ENCODE assay signal across 24 mouse cellular contexts in the genomic region with DNA sequence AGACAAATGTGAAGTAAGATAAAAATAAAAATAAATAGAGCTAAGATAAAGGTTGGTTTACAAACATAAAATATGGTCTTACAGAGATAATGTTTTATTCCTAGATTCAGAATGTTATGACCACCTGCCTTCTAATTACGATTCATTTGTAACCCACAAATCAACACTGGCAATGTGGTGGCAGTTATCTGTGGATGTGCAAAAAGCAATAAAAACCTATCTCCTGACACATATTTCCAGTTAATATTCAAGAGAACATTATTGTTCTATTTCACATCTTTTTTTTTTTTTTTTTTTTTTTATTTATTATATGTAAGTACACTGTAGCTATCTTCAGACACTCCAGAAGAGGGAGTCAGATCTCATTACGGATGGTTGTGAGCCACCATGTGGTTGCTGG. TPM values are rescaled to one million over a fixed set of nuclear protein-coding genes. Genes with fewer than 3 reads are reported as not detected.
DNase-seq lines count a peak whose midpoint lies in the region; TF ChIP-seq lines count a peak whose summit lies in the region.
"Had no signal": no experiment of that assay in that cellular context is flagged by ENCODE, and none has a peak within 500 bp of the region (broad histone marks: within the 10 kb centered on the region; RNA-seq: fewer than 3 reads in every experiment).

No protein-coding gene starts in this region.

- H3K27ac ChIP-seq in MEL (ENCODE audit: control insufficient read depth, low read depth, low read length) = no peak overlapping the region

- H3K9me3 ChIP-seq in MEL (replicated peaks; ENCODE audit: insufficient read depth, low read length) = no peaks in the 10 kb centered on the region
- H3K9me3 ChIP-seq: G1E had no signal

- TF ChIP-seq CTCF in MEL (IDR thresholded peaks at IDR 0.05 in 2 of 3, conservative IDR thresholded peaks at IDR 0.05 in 1 of 3; ENCODE audit: control insufficient read depth in 1 of 3, insufficient read depth in 1 of 3, low read depth in 2 of 3, low read length in 3 of 3, poor library complexity in 1 of 3, severe bottlenecking in 1 of 3) = no peak

- DNase-seq in MEL (ENCODE audit: low read depth, low spot score) = no peak
- DNase-seq in retina, embryonic 14.5 days (ENCODE audit: low spot score) = no peak
- DNase-seq: adrenal gland, adult 2 months; adrenal gland, adult 8-10 months; adrenal gland, postnatal 10 days; adrenal gland, postnatal 14 days; adrenal gland, postnatal 25 days; adrenal gland, postnatal 36 days; B cell, adult 2 months; cerebellum, adult 11 months; cerebellum, adult 11-12 months; cerebellum, adult 18-20 months; cerebellum, adult 2 months; cerebellum, adult 8-10 months had no signal

- no peaks in the 10 kb centered on the region for H3K4me1 ChIP-seq in MEL (ENCODE audit: control insufficient read depth in 1 of 2, insufficient read depth in 2 of 2, low read length in 2 of 2)

- H3K9ac ChIP-seq in MEL (ENCODE audit: control insufficient read depth, low read depth, low read length, poor library complexity, severe bottlenecking) = no peak overlapping the region

- H3K36me3 ChIP-seq in MEL (ENCODE audit: control insufficient read depth in 1 of 2, insufficient read depth in 2 of 2, low read length in 2 of 2) = no peaks in the 10 kb centered on the region
- H3K36me3 ChIP-seq: G1E had no signal

- H3K4me3 ChIP-seq in MEL (ENCODE audit: control insufficient read depth in 1 of 2, insufficient read depth in 1 of 2, low read depth in 2 of 2, low read length in 2 of 2) = no peak overlapping the region

- no peak for TF ChIP-seq RAD21 in MEL (IDR thresholded peaks at IDR 0.05; ENCODE audit: low read depth, low read length)

- no peaks in the 10 kb centered on the region for H3K27me3 ChIP-seq in MEL (ENCODE audit: control insufficient read depth in 1 of 2, insufficient read depth in 2 of 2, low read length in 2 of 2)
- H3K27me3 ChIP-seq: CH12.LX had no signal

- TF ChIP-seq POLR2A in MEL (IDR thresholded peaks at IDR 0.05; ENCODE audit: control insufficient read depth in 1 of 2, insufficient read depth in 1 of 2, low read depth in 1 of 2, low read length in 2 of 2, poor library complexity in 1 of 2) = no peak

- H3K79me2 ChIP-seq in MEL (ENCODE audit: control insufficient read depth, insufficient read depth, low read length, poor library complexity) = no peaks in the 10 kb centered on the region

- TF ChIP-seq EP300 in MEL (IDR thresholded peaks at IDR 0.05; ENCODE audit: low read depth in 1 of 2, low read length in 2 of 2) = peak; percentile 22 to 38; a peak in 1 of 4 replicates

TF ChIP-seq in MEL, 35 proteins besides CTCF, POLR2A, EP300 and RAD21:
- TF ChIP-seq ZNF384 (IDR thresholded peaks at IDR 0.05; ENCODE audit: low read depth, low read length) (peak; percentile 65), NELFE (IDR thresholded peaks at IDR 0.05; ENCODE audit: low read depth, low read length) (no peak), USF2 (IDR thresholded peaks at IDR 0.05; ENCODE audit: borderline replicate concordance in 1 of 2, insufficient read depth in 1 of 2, low read depth in 1 of 2, low read length in 2 of 2) (no peak), TAL1 (IDR thresholded peaks at IDR 0.05; ENCODE audit: low read length) (no peak), ETS1 (IDR thresholded peaks at IDR 0.05; ENCODE audit: low read depth, low read length) (0 out of 2 replicates have a peak, but pooled peaks have one; percentile 16), TCF12 (IDR thresholded peaks at IDR 0.05; ENCODE audit: low read depth, low read length) (peak; percentile 70; the same call in 1 of the 2 replicates), ELF1 (IDR thresholded peaks at IDR 0.05; ENCODE audit: low read depth, low read length) (no peak), KAT2A (conservative IDR thresholded peaks at IDR 0.05; ENCODE audit: low read depth, low read length) (no peak), POLR2AphosphoS2 (IDR thresholded peaks at IDR 0.05; ENCODE audit: low read length) (no peak)

RNA-seq across cellular contexts. Expression of gene Glyatl3, which starts 1.3 kb away (rescaled TPM):
- not detected in 2 replicates for total RNA-seq in MEL (2012; rRNA removed)
- under 1 TPM in 1 of 2 experiments, not detected in 1; 0.33 TPM for polyA plus RNA-seq in MEL (2012; ENCODE audit: insufficient read depth in 1 of 2, insufficient read length in 2 of 2, low read depth in 1 of 2, low replicate concordance in 2 of 2, missing spikeins in 1 of 2)
- total RNA-seq: adrenal gland, adult 18-20 months; adrenal gland, adult 2 months; adrenal gland, adult 8-10 months; adrenal gland, postnatal 10 days; adrenal gland, postnatal 14 days; adrenal gland, postnatal 25 days; adrenal gland, postnatal 36 days; adrenal gland, postnatal 4 days; CH12.LX; ES-E14; G1E had no signal
- polyA plus RNA-seq: activated CD4-positive, CD25-positive, alpha-beta regulatory T cell, adult 4 months; adrenal gland, adult 2 months; brain, embryonic 14.5 days; C2C12; CD4-positive, CD25-positive, alpha-beta regulatory T cell, adult 4 months; cerebellum, adult 2 months; G1E; Patski had no signal

RNA-seq across cellular contexts. Expression of gene Mut, which starts 19.0 kb away (rescaled TPM):
- 21.2 and 25.8 TPM in 2 replicates for total RNA-seq in MEL (2012; rRNA removed)
- 10 to 100 TPM; 25.0 to 65.8 TPM for polyA plus RNA-seq in MEL (2012; ENCODE audit: insufficient read depth in 1 of 2, insufficient read length in 2 of 2, low read depth in 1 of 2, low replicate concordance in 2 of 2, missing spikeins in 1 of 2)

RNA-seq across cellular contexts. Expression of gene Cenpq, which starts 19.3 kb away (rescaled TPM):
- 18.9 and 20.9 TPM in 2 replicates for total RNA-seq in MEL (2012; rRNA removed)
- polyA plus RNA-seq in MEL (2012; ENCODE audit: insufficient read depth in 1 of 2, insufficient read length in 2 of 2, low read depth in 1 of 2, low replicate concordance in 2 of 2, missing spikeins in 1 of 2) = 10 to 100 TPM in 1 of 2 experiments, not detected in 1; 25.5 TPM

RNA-seq across cellular contexts. Expression of gene 9130008F23Rik, which starts 35.1 kb away (rescaled TPM):
- 1.2 and 1.3 TPM in 2 replicates for total RNA-seq in MEL (2012; rRNA removed)
- 1 to 10 TPM in 1 of 2 experiments, not detected in 1; 1.1 TPM for polyA plus RNA-seq in MEL (2012; ENCODE audit: insufficient read depth in 1 of 2, insufficient read length in 2 of 2, low read depth in 1 of 2, low replicate concordance in 2 of 2, missing spikeins in 1 of 2)
- total RNA-seq: CH12.LX had no signal
- polyA plus RNA-seq: activated CD4-positive, CD25-positive, alpha-beta regulatory T cell, adult 4 months had no signal
